Mouse (Mus musculus) heart, postnatal 10 days (tissue): Measurements from ENCODE around the gene Clmp. TPM values are rescaled to one million over a fixed set of nuclear protein-coding genes. Genes with fewer than 3 reads are reported as not detected.

Source experiments
- DNase-seq, 2 experiments: peaks; one replicate each; pipeline ENCODE4 v3.0.0; 2021
- intact Hi-C: fragments of 180-260 bp; cut with DNase I; formaldehyde crosslinking; loops from one replicate; pipeline ENCODE4 v1.15.1; 2025
- total RNA-seq, 2 experiments: library from RNA; stranded (reverse); gene quantifications; 2 replicates each; pipeline ENCODE4 v1.2.3; 2021

The Clmp gene
- total RNA-seq, 2 experiments from 2014 or later, result 4.8 to 7.8 TPM

GRCm38 (mm10) chr9:40687553-40687952, 1.8 kb downstream of the Clmp start:
- intact Hi-C loops, result no loop called here
- no peak for DNase-seq

GRCm38 (mm10) chr9:40690511-40690910, 4.7 kb downstream of the Clmp start:
- no peak for DNase-seq
- intact Hi-C loops, result no loop called here

GRCm38 (mm10) chr9:40693026-40693425, 7.3 kb downstream of the Clmp start:
- intact Hi-C loops, result no loop called here
- peak in 1 of 2 experiments; percentile 21 for DNase-seq

GRCm38 (mm10) chr9:40693768-40694167, 8.0 kb downstream of the Clmp start:
- intact Hi-C loops, result no loop called here
- DNase-seq, result no peak

- intact Hi-C loops, result no loop called here
- no peak for DNase-seq
Measured at GRCm38 (mm10) chr9:40694284-40694683, 8.5 kb downstream of the Clmp start.

GRCm38 (mm10) chr9:40696086-40696485, 10.3 kb downstream of the Clmp start:
- intact Hi-C loops, result no loop called here
- DNase-seq, result no peak

- DNase-seq, result no peak
- intact Hi-C loops, result no loop called here
Measured at GRCm38 (mm10) chr9:40699194-40699593, 13.4 kb downstream of the Clmp start.

GRCm38 (mm10) chr9:40700253-40700652, 14.5 kb downstream of the Clmp start:
- no peak for DNase-seq
- intact Hi-C loops, result no loop called here

GRCm38 (mm10) chr9:40704364-40705276, 18.9 kb downstream of the Clmp start:
- intact Hi-C loops, result no loop called here
- no peak for DNase-seq

- DNase-seq, result no peak
- intact Hi-C loops, result no loop called here
Measured at GRCm38 (mm10) chr9:40708448-40709140, 22.8 kb downstream of the Clmp start.

- no peak for DNase-seq
- intact Hi-C loops, result no loop called here
Measured at GRCm38 (mm10) chr9:40709141-40709537, 23.4 kb downstream of the Clmp start.

GRCm38 (mm10) chr9:40709587-40709986, 23.8 kb downstream of the Clmp start:
- no peak for DNase-seq
- intact Hi-C loops, result no loop called here

GRCm38 (mm10) chr9:40709991-40710390, 24.2 kb downstream of the Clmp start:
- no peak for DNase-seq
- intact Hi-C loops, result no loop called here

GRCm38 (mm10) chr9:40711654-40712053, 25.9 kb downstream of the Clmp start:
- intact Hi-C loops, result no loop called here
- DNase-seq, result peak in 1 of 2 experiments; percentile 35

- intact Hi-C loops, result no loop called here
- DNase-seq, result peak; percentile 63 to 66
Measured at GRCm38 (mm10) chr9:40717182-40717874, 31.6 kb downstream of the Clmp start.

GRCm38 (mm10) chr9:40717875-40718185, 32.1 kb downstream of the Clmp start:
- DNase-seq, result no peak
- intact Hi-C loops, result no loop called here

- intact Hi-C loops, result no loop called here
- no peak for DNase-seq
Measured at GRCm38 (mm10) chr9:40720881-40721280, 35.1 kb downstream of the Clmp start.

GRCm38 (mm10) chr9:40723311-40723772, 37.6 kb downstream of the Clmp start:
- DNase-seq, result peak in 1 of 2 experiments; percentile 32

GRCm38 (mm10) chr9:40724978-40725377, 39.2 kb downstream of the Clmp start:
- intact Hi-C loops, result no loop called here
- DNase-seq, result no peak

More at GRCm38 (mm10) chr9:40723311-40723772, 37.6 kb downstream of the Clmp start:
- intact Hi-C loops, result no loop called here

- no peak for DNase-seq
- intact Hi-C loops, result no loop called here
Measured at GRCm38 (mm10) chr9:40727140-40727823, 41.5 kb downstream of the Clmp start.
